ENCODE assay signal across 1 mouse cellular context in the genomic region with DNA sequence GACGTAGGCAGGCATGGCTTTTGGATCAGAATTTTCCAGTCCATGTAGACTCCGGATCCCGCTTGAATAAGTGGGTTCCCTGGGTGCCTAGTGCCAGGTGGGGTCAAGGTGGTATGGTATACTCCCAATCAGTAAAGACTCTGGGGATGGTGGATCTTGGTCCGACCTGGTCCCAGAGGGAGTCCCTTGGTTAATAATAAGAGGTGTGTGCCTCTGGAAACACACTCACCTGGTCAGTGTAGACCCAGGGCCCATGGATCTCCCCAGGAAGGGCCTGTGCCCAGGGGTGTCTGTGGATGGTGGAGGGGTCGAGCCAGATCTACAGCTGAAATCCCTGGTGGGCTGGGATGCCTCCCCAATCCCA.
TF ChIP-seq lines count a peak whose summit lies in the region.

No protein-coding gene starts in this region.

TF ChIP-seq in CH12.LX, 34 proteins besides CTCF, POLR2A, EP300 and RAD21:
- TF ChIP-seq ZC3H11A (IDR thresholded peaks at IDR 0.05; ENCODE audit: low read depth, low read length) (no peak), ELF1 (IDR thresholded peaks at IDR 0.05; ENCODE audit: low read depth, low read length) (no peak), ZMIZ1 (IDR thresholded peaks at IDR 0.05; ENCODE audit: low read depth, low read length) (no peak), CHD2 (IDR thresholded peaks at IDR 0.05; ENCODE audit: low read length) (no peak), MAZ (IDR thresholded peaks at IDR 0.05; ENCODE audit: low read depth, low read length) (no peak), HCFC1 (IDR thresholded peaks at IDR 0.05; ENCODE audit: low read depth, low read length) (no peak), TBP (conservative IDR thresholded peaks at IDR 0.05; ENCODE audit: low read depth, low read length) (no peak), CHD1 (IDR thresholded peaks at IDR 0.05; ENCODE audit: low read depth, low read length) (no peak), NELFE (IDR thresholded peaks at IDR 0.05; ENCODE audit: low read depth, low read length) (no peak), MYC (IDR thresholded peaks at IDR 0.05; ENCODE audit: low read depth, low read length) (no peak), USF1 (IDR thresholded peaks at IDR 0.05; ENCODE audit: low read depth, low read length) (no peak), KAT2A (IDR thresholded peaks at IDR 0.05; ENCODE audit: insufficient replicate concordance, low read length) (no peak), IRF4 (IDR thresholded peaks at IDR 0.05; ENCODE audit: low read depth, low read length) (no peak), SIN3A (IDR thresholded peaks at IDR 0.05; ENCODE audit: low read length) (no peak), ZKSCAN1 (IDR thresholded peaks at IDR 0.05; ENCODE audit: borderline replicate concordance, low read depth, low read length) (no peak)
